Mouse (Mus musculus) cerebellum, postnatal 25 days (tissue): ENCODE results near the gene Aoah.

Experiments used
- DNase-seq, 2 experiments: peaks; one replicate each; pipeline ENCODE4 v3.0.0; 2021; ENCODE audit warnings: mixed read lengths in 2 of 2

The Aoah gene

GRCm38 (mm10) chr13:20916698-20917511 is 123.0 kb downstream of the Aoah start:
- no peak for DNase-seq

GRCm38 (mm10) chr13:20920401-20920800 is 126.5 kb downstream of the Aoah start:
- no peak for DNase-seq

- DNase-seq = no peak
Observed at GRCm38 (mm10) chr13:20936016-20936415, 142.1 kb downstream of the Aoah start.

- DNase-seq = peak; percentile 79 to 86
Observed at GRCm38 (mm10) chr13:20937452-20937851, 143.5 kb downstream of the Aoah start.

- DNase-seq = no peak
Observed at GRCm38 (mm10) chr13:20939099-20939498, 145.2 kb downstream of the Aoah start.

GRCm38 (mm10) chr13:20940389-20940788 is 146.5 kb downstream of the Aoah start:
- peak; percentile 22 to 50 for DNase-seq

GRCm38 (mm10) chr13:20941707-20942106 is 147.8 kb downstream of the Aoah start:
- peak; percentile 27 to 48 for DNase-seq

GRCm38 (mm10) chr13:20963086-20963485 is 169.2 kb downstream of the Aoah start:
- DNase-seq = no peak

- no peak for DNase-seq
Observed at GRCm38 (mm10) chr13:20981234-20982230, 187.6 kb downstream of the Aoah start.

- DNase-seq = no peak
Observed at GRCm38 (mm10) chr13:20985510-20985909, 191.6 kb downstream of the Aoah start.

- no peak for DNase-seq
Observed at GRCm38 (mm10) chr13:20985961-20986360, 192.0 kb downstream of the Aoah start.

GRCm38 (mm10) chr13:21005238-21005637 is 211.3 kb downstream of the Aoah start:
- DNase-seq = no peak

- no peak for DNase-seq
Observed at GRCm38 (mm10) chr13:21005642-21006320, 211.9 kb downstream of the Aoah start.

GRCm38 (mm10) chr13:21006321-21006653 is 212.4 kb downstream of the Aoah start:
- no peak for DNase-seq

- no peak for DNase-seq
Observed at GRCm38 (mm10) chr13:21013659-21014058, 219.7 kb downstream of the Aoah start.

- DNase-seq = no peak
Observed at GRCm38 (mm10) chr13:21024831-21025230, 230.9 kb downstream of the Aoah start.

- DNase-seq = peak; percentile 88 to 91
Observed at GRCm38 (mm10) chr13:21033176-21033575, 239.3 kb downstream of the Aoah start.

GRCm38 (mm10) chr13:21035011-21035410 is 241.1 kb downstream of the Aoah start:
- peak in 1 of 2 experiments; percentile 22 for DNase-seq

GRCm38 (mm10) chr13:21035981-21036380 is 242.1 kb downstream of the Aoah start:
- peak; percentile 37 to 57 for DNase-seq

GRCm38 (mm10) chr13:21040589-21041199 is 246.8 kb downstream of the Aoah start:
- DNase-seq = no peak

- DNase-seq = peak in 1 of 2 experiments; percentile 33
Observed at GRCm38 (mm10) chr13:21050118-21050517, 256.2 kb downstream of the Aoah start.

GRCm38 (mm10) chr13:21066021-21066420 is 272.1 kb downstream of the Aoah start:
- no peak for DNase-seq
